ENCODE assay signal across 17 mouse cellular contexts in genomic region chr4:100363666-100364065, GRCm38 (mm10).
"Had no signal": no experiment of that assay in that cellular context is flagged by ENCODE, and none has a peak within 500 bp of the region (broad histone marks: within the 10 kb centered on the region; RNA-seq: fewer than 3 reads in every experiment).

No protein-coding gene starts in this region.

- H3K4me2 ChIP-seq: limb, embryonic 12.5 days; liver, embryonic 11.5 days; lung, embryonic 14.5 days; midbrain, embryonic 13.5 days had no signal

- ATAC-seq: intestine, postnatal 0 days; liver, postnatal 0 days; lung, postnatal 0 days; midbrain, embryonic 13.5 days had no signal

- H3K27ac ChIP-seq: kidney, postnatal 0 days; left cerebral cortex, adult 2 months; limb, embryonic 12.5 days; liver, embryonic 14.5 days; macrophage; midbrain, embryonic 13.5 days; stomach, postnatal 0 days had no signal

- H3K36me3 ChIP-seq: limb, embryonic 12.5 days; midbrain, embryonic 13.5 days had no signal

- H3K4me1 ChIP-seq: midbrain, embryonic 13.5 days had no signal

- H3K27me3 ChIP-seq: midbrain, embryonic 13.5 days had no signal

- H3K9me3 ChIP-seq: limb, embryonic 12.5 days; midbrain, embryonic 13.5 days had no signal

- DNase-seq: kidney, adult 2 months; kidney, postnatal 25 days; layer of hippocampus, postnatal 36 days; liver, postnatal 0 days; right cerebral cortex, postnatal 4 days; thymus, postnatal 25 days had no signal

- H3K9ac ChIP-seq: limb, embryonic 12.5 days; liver, embryonic 14.5 days; liver, postnatal 0 days; lung, embryonic 14.5 days; midbrain, embryonic 13.5 days had no signal

- H3K4me3 ChIP-seq: left cerebral cortex, adult 2 months; limb, embryonic 12.5 days; midbrain, embryonic 13.5 days had no signal
